Mouse (Mus musculus): ENCODE data around the gene Ddx59. TPM values are rescaled to one million over a fixed set of nuclear protein-coding genes. Genes with fewer than 3 reads are reported as not detected.

The Ddx59 gene
- polyA plus RNA-seq, 1 experiment from 2014 or later, result 9.4 TPM

- Histone ChIP-seq H3K27me3 (replicated peaks; ENCODE audit: control insufficient read depth, insufficient read depth, low read length) (no peaks in the 10 kb centered on the region), H3K4me2 (no peak overlapping the region), H3K9ac (ENCODE audit: low read depth, low read length) (no peak overlapping the region), H3K27ac (ENCODE audit: low read depth, low read length) (no peak overlapping the region), H3K4me1 (replicated peaks; ENCODE audit: control insufficient read depth, insufficient read depth, low read length) (peaks cover 13% of the 10 kb centered on the region), H3K36me3 (ENCODE audit: control insufficient read depth, insufficient read depth, low read length) (peaks cover 31% of the 10 kb centered on the region; the same call in 1 of the 2 replicates), H3K9me3 (ENCODE audit: control insufficient read depth, low read length) (no peaks in the 10 kb centered on the region), H3K4me3 (ENCODE audit: low read depth, low read length) (no peak overlapping the region)
- 43% methylated on average over 6 of the region's 6 CpGs for WGBS
- no peak for ATAC-seq (replicated peaks; ENCODE audit: low FRiP score)
- no peak for DNase-seq (ENCODE audit: low spot score)
These were observed 55.4 kb downstream of the Ddx59 start for GRCm38 (mm10) chr1:136470471-136470870.

Other genes with a start within 250 kb of the Ddx59 start
- not detected in 2 replicates for gene Mroh3, start 202.4 kb upstream of the Ddx59 start, polyA plus RNA-seq (2014; fragmentation: Nextera tagmentation; extraction: Ambion mirVana)
- 3.1 and 3.2 TPM in 2 replicates for gene Inava, start 181.0 kb upstream of the Ddx59 start, polyA plus RNA-seq (2014; fragmentation: Nextera tagmentation; extraction: Ambion mirVana)
- gene Gpr25, start 154.4 kb upstream of the Ddx59 start, polyA plus RNA-seq (2014; fragmentation: Nextera tagmentation; extraction: Ambion mirVana), result not detected in 2 replicates
- gene Camsap2, start 69.2 kb upstream of the Ddx59 start, polyA plus RNA-seq (2014; fragmentation: Nextera tagmentation; extraction: Ambion mirVana), result 12.4 and 13.2 TPM in 2 replicates
- 9.3 and 11.3 TPM in 2 replicates for gene Kif14, start 51.1 kb downstream of the Ddx59 start, polyA plus RNA-seq (2014; fragmentation: Nextera tagmentation; extraction: Ambion mirVana)
- gene Zfp281, start 209.6 kb downstream of the Ddx59 start, polyA plus RNA-seq (2014; fragmentation: Nextera tagmentation; extraction: Ambion mirVana), result 19.3 and 21.3 TPM in 2 replicates